Mouse (Mus musculus): ENCODE results near the gene Egfl6.

Egfl6 gene

DNA sequence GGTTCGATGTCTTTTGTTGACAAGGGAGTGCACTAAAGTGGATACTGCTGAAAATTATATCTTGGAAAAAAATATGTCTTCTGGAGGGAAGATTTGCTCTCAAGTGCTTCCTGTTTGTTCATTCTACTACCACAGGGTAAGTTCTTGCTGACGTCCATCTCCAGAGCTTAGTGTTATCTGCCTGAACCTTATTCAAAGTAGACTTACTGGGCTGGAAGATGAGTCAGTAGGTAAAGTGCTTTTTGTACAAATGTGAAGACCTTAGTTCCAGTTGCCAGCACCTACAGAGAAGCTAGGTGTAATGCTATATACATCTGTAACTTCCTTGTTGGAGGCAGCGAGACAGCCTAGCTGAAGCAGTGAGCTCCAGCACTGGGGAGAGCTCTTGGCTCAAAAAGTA, 69.6 kb downstream of the Egfl6 start:
- DNase-seq = no peak

DNA sequence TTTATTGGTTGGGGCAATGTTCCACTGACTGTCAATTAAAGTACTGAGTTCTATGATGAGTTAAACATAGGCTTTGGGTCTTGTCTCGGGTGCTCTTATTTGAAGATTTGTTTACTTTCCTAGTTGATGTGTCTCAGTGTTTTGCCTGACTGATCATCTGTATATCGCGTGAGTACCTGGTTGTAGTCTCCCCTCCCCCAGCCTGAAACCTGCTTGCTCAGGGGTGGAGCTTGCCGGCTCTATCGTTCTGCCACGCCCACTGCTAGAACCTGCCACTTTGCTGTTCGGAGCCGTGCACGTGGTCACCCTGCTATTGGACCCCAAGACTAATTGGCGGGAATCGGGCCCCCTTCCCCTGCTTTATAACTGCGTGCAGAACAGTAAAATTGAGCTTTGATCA, 71.5 kb downstream of the Egfl6 start:
- DNase-seq = peak; percentile 48 to 56

DNA sequence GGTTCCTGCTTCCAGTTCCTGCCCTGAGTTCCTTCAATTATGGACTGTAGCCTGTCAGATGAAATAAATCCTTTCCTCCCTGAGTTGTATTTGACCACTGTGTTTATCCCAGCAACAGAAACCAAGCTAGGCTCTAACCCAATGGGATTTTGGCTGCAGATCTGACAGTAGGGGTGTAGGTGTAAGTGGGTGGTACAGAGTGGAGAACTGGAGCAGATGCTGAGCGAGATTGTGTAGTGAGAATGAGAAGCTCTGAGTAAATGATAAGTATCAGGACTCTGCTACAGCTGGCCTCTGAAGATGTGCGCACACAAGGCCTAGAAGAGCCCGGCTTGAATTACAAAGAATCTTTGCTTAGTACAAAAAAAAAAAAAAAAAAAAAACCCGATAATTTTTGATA, 73.4 kb downstream of the Egfl6 start:
- DNase-seq = no peak

DNA sequence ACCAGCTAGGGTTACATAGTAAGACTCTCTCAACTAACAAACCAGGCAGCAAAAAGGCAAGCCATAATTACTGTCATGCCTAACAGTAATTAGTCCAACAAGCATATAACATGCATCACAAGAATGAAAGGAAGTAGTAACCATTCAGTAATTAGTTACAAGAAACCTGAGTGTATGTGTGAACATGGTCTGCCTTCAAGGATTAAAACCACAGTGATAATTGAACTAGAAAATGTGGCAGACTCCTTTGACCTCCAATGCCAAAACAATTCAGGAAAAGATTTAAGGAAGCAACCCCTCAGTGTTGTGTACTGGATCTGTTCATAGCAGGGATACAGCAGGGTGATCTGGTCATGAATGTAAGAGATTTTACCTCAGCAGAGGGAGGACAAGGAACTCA, 74.4 kb downstream of the Egfl6 start:
- DNase-seq = peak in 1 of 2 experiments; percentile 1

DNA sequence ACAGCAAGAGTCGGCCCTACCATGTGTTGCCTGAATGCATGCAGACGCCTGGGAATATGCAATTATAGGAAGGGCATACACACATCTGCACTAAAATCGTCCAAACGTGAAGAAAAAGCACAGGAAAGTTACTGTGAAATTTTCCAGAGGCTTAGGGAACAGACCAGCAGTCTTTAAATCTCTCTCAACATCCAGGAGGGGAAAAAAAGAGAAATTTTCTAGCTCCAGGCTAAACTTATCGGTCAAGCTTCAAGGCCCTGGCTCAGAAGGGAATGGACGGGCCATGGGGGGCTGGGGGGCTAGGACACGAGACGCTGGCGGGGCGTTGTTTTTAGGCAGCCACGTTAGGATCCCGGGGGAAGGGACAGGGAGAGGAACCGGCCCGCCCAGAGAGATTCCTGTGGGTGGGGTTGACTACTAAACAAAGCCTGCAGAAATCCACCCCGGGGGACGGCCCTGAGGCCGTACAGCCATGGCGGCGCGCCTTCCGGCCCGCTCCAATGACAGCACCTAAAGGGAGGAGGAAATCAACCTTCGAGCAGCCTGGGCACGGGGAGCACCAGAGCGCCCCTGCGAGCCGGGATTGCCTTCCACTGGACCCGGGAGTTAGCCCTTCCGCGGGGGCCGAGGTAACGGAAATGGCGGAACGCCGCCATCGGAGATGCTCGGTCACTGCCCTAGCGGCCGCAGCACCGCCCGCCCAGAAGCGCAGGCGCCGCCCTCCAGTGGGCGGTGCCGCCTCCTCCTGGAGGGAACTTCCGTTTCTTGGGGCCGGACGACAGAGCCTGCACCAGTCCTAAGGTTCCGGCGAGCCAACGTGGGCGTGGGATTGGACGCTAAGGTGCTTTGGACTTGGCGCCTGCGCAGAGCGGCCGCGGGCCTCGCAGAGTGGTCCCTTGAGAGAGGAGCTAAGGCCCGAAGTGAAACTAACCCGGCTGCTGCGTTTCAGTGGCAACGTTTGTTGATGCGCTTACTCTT, 75.5 kb downstream of the Egfl6 start:
- peak; percentile 92 to 93 for DNase-seq

DNA sequence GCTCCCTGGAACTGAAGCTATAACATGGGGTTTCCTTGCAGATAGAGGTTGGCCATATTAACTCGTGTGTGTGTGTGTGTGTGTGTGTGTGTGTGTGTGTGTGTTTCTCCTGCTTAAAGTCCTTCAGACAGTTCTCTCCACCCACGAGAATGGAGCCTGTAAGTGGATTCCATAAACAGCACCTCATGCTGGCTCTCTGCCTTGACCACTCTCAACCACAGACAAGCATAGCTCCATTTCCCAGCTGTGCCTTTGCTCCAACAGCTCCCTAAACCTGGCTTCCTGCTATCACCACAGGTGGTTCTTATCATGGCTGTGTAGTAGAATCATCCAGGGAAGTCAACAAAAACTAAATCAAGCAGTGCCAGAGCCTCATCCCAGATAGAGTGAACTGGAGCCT, 81.1 kb downstream of the Egfl6 start:
- DNase-seq = no peak

DNA sequence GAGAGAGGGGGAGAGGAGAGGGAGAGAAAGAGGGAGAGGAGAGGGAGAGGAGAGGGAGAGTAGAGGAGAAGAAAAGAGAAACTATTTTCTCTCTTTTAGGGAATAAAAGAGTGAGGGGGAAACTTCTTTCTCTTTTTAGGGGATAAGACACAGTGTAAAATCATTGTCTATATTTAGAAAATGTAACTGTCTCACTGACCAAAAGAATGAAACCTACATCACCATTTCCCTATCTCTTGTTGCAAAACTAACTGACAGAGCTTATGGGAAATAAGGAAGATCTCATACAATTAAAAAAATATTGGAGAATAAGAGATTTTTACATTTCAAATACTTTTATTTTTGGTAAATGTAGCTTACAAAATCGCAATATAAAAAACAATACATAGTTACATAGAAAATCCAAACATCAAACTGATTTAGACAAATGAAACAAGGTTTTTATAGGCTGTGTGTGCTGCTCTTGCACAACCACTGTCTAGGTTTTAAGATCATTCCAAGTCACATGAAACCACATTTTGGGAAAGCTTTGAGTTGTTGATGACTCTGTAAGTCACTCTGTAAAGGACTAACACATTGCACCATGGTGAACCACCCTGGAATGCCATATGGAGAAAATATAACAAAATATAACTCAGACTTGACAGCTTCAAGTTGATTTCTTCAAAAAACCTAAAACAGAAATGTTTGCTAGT, 85.9 kb downstream of the Egfl6 start:
- no peak for DNase-seq

DNA sequence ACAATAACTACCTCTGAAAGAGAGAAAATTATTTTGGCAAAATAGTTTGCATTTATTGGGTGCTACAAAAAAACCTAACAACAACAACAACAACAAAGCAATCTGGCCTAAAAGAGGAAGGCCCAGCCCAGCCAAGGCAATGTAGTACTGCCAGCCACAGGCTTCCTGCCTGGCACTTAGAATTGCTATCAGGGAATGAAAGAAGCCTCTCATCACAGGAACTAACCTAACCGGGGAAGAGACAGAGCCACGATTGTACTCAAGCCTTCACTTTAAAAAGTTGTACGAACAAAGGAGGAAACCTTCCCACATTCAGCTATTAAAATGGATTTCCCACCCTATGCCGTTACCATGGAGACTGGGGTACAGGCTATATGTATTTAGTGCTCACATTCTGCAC, 87.7 kb downstream of the Egfl6 start:
- DNase-seq = no peak

DNA sequence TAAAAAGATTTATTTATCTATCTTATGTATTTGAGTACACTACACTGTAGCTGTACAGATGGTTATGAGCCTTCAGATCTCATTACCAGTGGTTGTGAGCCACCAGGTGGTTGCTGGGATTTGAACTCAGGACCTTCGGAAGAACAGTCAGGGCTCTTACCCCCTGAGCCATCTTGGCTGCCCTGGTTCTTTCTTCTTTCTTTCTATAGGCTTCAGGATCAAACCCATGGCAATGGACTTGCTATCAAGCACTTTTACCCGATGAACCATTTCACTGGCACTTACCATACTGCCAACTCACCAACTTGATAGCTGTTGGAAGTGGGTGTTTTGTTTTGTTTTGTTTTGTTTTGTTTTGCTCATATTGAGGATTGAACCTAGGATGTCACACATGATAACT, 90.5 kb downstream of the Egfl6 start:
- DNase-seq = no peak

DNA sequence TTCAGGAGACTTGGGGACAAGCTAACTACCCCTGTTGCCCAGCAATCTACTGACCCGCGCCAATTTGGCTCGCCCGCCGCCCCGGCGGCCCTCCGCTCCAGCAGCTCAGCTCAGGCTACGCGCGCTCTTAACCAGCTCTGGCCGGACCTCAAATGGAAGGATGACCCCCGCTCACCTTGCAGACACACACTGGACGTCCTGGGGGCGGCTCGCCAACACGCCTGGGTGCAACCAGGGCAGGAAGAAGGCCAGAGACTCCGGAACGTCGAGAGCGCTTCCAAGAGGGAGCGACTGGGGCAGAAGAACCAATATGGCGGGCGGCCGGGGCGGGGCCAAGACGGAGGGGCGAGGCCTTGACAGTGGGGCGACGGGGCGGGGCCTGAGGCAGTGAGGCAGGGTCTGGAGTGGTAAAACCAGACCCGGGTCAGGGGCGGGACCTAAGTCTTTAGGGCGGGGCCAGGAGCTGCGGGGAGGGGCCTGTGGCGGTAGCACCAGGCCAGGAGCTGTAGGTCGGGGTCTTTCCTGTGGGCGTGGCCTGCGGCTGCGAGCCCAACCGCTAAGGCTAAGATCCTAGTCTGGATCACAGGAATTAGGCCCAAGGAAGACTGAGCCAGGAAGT, 106.0 kb downstream of the Egfl6 start, which contains the start of gene Rab9:
Rab9 (minus strand) TSS at position 503 of the 619 bp plus-strand sequence.
- DNase-seq = peak; percentile 93 to 96

DNA sequence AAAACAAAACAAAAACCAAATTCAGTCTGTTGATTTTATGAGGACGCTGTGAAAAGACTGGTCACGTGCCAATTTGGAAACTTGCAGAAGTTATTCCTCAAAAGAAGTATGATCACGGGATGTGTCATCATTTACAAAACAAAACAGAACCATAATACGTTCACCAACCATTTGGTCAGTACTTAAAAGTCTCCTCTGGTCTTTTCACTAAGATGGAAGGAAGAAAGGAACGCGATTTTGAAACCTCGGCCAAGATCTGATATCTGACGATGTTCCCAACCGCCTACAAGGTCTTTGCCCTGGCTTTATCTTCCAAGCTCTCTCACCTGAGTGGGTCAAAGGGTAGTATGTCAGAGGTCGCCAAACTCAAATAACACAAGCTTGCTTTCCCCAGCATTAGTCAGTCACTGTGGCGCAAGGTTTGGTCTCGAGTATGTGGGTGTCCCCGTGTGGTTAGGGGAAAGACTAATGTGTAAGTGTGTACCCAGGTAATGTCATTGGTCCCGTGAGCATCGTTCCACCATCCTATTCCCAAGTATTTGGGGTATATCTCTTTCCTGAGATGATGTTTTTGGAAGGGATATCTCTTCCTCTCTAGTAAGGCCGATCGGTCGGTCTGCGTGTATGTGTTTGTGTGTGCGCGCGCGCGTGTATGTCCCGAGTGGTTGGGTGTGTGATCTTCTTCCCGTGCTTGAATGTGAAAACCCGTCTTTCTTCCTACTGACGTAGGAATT, 106.7 kb downstream of the Egfl6 start:
- DNase-seq = no peak

DNA sequence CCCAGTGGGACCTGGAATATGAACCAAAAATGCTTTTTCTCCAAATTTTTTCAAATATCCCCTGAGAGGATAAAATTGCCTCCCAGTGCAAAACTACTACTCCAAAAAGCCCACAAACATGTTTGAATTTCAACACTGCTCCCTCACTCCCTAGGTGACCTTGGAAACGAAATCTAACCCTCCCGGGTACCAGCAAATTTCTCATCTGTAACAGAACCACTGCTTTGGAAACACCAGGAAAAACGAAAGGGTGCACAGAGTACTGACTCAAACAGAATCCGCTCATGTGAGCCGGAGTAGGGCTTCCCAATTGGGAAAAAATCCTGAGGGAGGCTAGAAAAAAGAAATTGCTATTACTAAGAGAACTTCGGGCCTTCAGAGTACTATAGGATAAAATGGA, 108.1 kb downstream of the Egfl6 start:
- DNase-seq = no peak
